Mouse (Mus musculus) liver, adult 2 months (tissue): ENCODE results near the gene Slain2. TPM values are rescaled to one million over a fixed set of nuclear protein-coding genes. Genes with fewer than 3 reads are reported as not detected.

Experiments used
- DNase-seq: peaks from one replicate; pipeline ENCODE4 v3.0.0-alpha.2; 2011; ENCODE audit warnings: low read depth, low spot score; ENCODE audit errors: extremely low read depth
- H3K27ac ChIP-seq: fragments of 200-500 bp; replicated peaks from 2 replicates; pipeline ENCODE4 v1.5.1; 2012; ENCODE audit warnings: low read depth, mild to moderate bottlenecking, control low read depth, inconsistent platforms, low read length; ENCODE audit not compliant: insufficient read depth
- H3K27me3 ChIP-seq: fragments of 200-500 bp; 2 replicates; pipeline ENCODE4 v1.6.1; 2012; ENCODE audit warnings: mild to moderate bottlenecking, moderate library complexity, low read length, inconsistent platforms; ENCODE audit not compliant: control insufficient read depth, insufficient read depth
- H3K36me3 ChIP-seq: fragments of 200-500 bp; 2 replicates; pipeline ENCODE4 v1.6.1; 2012; ENCODE audit warnings: low read length, inconsistent platforms; ENCODE audit not compliant: control insufficient read depth, insufficient read depth
- H3K4me1 ChIP-seq: fragments of 200-500 bp; 2 replicates; pipeline ENCODE4 v1.6.1; 2011; ENCODE audit warnings: low read length; ENCODE audit not compliant: control insufficient read depth, insufficient read depth
- H3K4me3 ChIP-seq: fragments of 200-500 bp; 2 replicates; pipeline ENCODE4 v1.5.1; 2011; ENCODE audit warnings: low read depth, mild to moderate bottlenecking, control low read depth, low read length, moderate library complexity; ENCODE audit not compliant: insufficient read depth
- H3K79me2 ChIP-seq: fragments of 200-500 bp; 2 replicates; pipeline ENCODE4 v1.6.1; 2012; ENCODE audit warnings: inconsistent platforms, mild to moderate bottlenecking, low read length, moderate library complexity; ENCODE audit not compliant: control insufficient read depth, insufficient read depth
- H3K9ac ChIP-seq: fragments of 200-500 bp; 2 replicates; pipeline ENCODE4 v1.6.1; 2012; ENCODE audit warnings: low read depth, mild to moderate bottlenecking, control low read depth, inconsistent platforms, low read length
- CTCF ChIP-seq: fragments of 200-500 bp; IDR thresholded peaks from 2 replicates; pipeline ENCODE4 v1.5.1; 2011; ENCODE audit warnings: low read depth, low read length, control low read depth
- POLR2A ChIP-seq: fragments of 200-500 bp; IDR thresholded peaks from 2 replicates; pipeline ENCODE4 v1.6.1; 2011; ENCODE audit warnings: low read length, control low read depth; ENCODE audit not compliant: insufficient read depth; ENCODE audit errors: extremely low read depth
- WGBS: fragments of 180-500 bp; shearing (Covaris S2); methylation state at CpG from one replicate; pipeline ENCODE4 v1.1.7; 2018; 5-methylcytosine and 5-hydroxymethylcytosine counted together
- polyA plus RNA-seq: library from polyadenylated mRNA; depleted of rRNA; stranded (reverse); fragments of >200 nt; gene quantifications from 2 replicates; pipeline ENCODE4 v1.2.3, GENCODE M21; 2012
- total RNA-seq: library from RNA; depleted of rRNA; stranded (reverse); fragments of >200 nt; gene quantifications from 2 replicates; pipeline ENCODE4 v1.2.3, GENCODE M21; 2014

The Slain2 gene
- total and polyA plus RNA-seq, 2 experiments: 10.3 to 14.0 TPM

DNA sequence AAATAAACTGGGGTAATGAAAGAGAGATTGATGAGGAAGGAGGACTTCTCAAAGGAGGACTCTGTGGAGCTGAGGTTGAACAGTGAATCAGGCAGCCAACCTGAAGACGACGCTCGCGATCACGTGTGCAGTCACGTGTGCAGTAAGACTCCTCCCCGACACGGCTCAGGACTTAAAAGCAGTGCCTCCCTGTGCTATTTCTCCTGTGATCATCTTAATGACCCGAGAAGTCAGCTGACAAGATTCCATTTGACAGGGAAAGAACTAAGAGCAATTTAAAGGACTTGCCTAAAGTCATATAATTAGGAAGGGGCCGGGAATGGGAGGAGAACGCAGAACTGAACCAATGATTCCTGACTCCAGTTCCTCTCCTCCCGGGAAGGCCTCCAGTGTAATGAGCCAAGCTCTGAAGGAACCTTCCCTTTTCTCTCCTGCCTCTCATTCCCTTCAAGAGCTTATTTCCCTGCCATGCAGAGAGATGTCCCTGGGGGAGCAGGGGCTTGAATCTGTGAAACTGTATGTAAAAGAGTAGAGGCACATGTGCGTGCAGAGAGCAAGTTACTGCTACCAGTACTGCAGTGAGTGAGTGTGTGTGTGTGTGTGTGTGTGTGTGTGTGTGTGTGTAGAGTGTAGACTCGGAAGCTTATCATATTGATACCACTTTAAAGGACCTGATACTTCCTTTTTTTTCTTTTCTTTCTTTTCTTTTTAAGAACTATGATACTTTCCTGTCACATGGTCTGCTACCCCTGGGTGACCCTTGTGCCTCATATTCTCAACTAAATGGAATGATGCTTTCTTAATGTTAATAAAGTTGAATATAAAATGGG lies 44.1 kb upstream of the Slain2 start:
- 93% methylated on average over 14 of the region's 14 CpGs for WGBS
- no peak for TF ChIP-seq POLR2A
- TF ChIP-seq CTCF: no peak
- no peak overlapping the region for H3K4me3 ChIP-seq
- peaks cover 4% of the 10 kb centered on the region; the same call in 1 of the 2 replicates for H3K79me2 ChIP-seq
- H3K36me3 ChIP-seq: no peaks in the 10 kb centered on the region
- H3K27ac ChIP-seq: no peak overlapping the region
- H3K9ac ChIP-seq: no peak overlapping the region
- H3K4me1 ChIP-seq: peaks cover 6% of the 10 kb centered on the region; the same call in 1 of the 2 replicates
- DNase-seq: no peak
- no peaks in the 10 kb centered on the region for H3K27me3 ChIP-seq

DNA sequence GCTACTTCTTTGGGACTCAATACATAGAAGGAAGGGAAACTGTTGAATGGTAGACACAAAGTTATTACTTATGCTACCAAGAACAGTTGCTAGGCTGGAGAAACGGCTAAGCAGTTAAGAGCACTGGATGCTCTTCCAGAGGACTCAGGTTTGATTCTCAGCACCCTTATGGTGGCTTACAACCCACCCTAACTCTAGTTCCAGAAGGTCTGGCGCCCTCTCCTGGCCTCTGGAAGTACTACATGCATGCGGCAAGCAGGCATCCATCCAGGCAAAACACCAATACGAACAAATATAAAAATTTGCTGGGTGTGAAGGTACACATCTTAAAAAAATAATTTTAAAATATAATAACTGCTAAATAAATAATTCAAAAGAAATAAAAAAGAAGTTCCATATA lies 43.0 kb upstream of the Slain2 start:
- Histone ChIP-seq H3K36me3 (no peaks in the 10 kb centered on the region), H3K79me2 (no peaks in the 10 kb centered on the region), H3K27me3 (no peaks in the 10 kb centered on the region), H3K4me3 (no peak overlapping the region), H3K27ac (no peak overlapping the region), H3K4me1 (peaks cover 11% of the 10 kb centered on the region; the same call in 1 of the 2 replicates), H3K9ac (no peak overlapping the region)
- 82% methylated on average over 4 of the region's 4 CpGs for WGBS
- TF ChIP-seq CTCF (peak; percentile 54; the same call in 1 of the 2 replicates), POLR2A (no peak)
- DNase-seq: no peak

DNA sequence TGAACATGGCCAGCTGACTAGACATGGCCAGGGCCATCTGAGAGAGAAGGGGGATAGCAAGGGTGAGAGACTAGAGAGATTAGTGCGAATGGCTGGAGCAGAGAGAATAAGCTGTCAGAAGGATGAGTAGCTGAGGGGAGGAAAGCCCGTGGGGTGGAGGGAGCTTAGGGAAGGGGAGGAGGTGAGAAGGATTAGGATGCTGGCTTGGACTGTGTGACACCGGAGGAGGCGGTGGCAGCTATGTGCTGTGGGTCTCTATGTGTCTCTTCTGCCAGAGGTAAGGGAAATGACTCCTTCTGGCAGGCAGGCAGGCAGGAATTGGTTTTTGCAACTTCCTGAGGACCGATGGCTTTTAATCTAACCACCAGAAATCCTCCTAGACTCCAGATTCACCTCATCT lies 34.4 kb upstream of the Slain2 start:
- DNase-seq: no peak
- peaks cover 21% of the 10 kb centered on the region for H3K4me1 ChIP-seq
- no peaks in the 10 kb centered on the region for H3K36me3 ChIP-seq
- H3K4me3 ChIP-seq: no peak overlapping the region
- no peak for TF ChIP-seq POLR2A
- TF ChIP-seq CTCF: no peak
- H3K27ac ChIP-seq: no peak overlapping the region
- no peak overlapping the region for H3K9ac ChIP-seq
- H3K27me3 ChIP-seq: no peaks in the 10 kb centered on the region
- WGBS: 66% methylated on average over 5 of the region's 5 CpGs
- no peaks in the 10 kb centered on the region for H3K79me2 ChIP-seq

DNA sequence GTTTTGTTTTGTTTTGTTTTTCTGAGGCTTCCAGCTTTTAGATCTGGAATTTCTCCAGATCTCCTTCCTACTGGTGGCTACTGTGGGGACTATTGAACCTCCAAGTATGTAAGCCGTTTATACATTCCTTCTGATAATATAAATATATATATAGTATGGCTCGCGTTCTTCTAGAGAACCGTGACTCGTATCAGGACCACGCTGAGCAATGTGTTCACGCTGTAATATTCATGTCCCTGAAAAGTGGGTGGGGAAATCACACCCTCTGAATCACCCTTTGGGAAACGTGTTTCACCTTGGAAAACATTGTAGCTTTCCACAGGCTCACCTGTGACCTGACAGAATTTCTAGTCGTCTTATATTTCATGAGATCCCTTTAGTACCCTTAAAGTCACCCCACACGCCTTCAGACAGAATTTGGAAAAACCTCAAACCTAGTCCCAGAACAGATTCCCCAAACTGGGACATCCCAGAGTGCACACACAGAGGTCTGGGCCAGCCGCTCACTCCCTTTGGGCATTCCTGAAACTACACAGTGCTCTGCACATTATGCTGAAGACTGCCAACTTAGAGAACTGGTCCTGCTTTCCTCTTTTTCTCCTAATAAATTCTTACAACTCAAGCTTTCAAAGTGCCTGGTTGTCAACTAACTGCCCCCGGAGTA lies 32.2 kb upstream of the Slain2 start:
- no peak for DNase-seq
- no peaks in the 10 kb centered on the region for H3K27me3 ChIP-seq
- H3K27ac ChIP-seq: no peak overlapping the region
- 83% methylated on average over 12 of the region's 12 CpGs for WGBS
- TF ChIP-seq POLR2A: no peak
- no peak for TF ChIP-seq CTCF
- no peaks in the 10 kb centered on the region for H3K79me2 ChIP-seq
- H3K9ac ChIP-seq: no peak overlapping the region
- no peak overlapping the region for H3K4me3 ChIP-seq
- no peaks in the 10 kb centered on the region for H3K36me3 ChIP-seq
- peaks cover 10% of the 10 kb centered on the region for H3K4me1 ChIP-seq

DNA sequence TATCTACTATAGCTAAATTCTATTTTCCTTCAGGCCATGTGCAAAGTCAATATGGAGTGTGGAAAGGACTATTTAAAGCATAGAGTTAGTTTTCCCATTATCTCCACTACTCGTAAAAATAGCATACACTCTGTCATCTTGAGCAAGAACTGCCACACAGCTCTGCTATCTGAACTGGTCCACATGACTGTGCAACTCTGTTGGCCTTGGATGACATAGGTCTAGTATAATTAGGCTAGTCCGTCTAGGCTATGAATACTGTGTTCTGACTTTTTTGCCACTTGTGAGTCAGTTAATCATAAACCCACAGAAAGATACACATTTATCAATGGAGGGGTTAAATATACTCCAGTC lies 31.7 kb upstream of the Slain2 start:
- 10% methylated on average over 2 of the region's 2 CpGs for WGBS
- no peak overlapping the region for H3K4me3 ChIP-seq
- peaks cover 9% of the 10 kb centered on the region for H3K4me1 ChIP-seq
- H3K9ac ChIP-seq: no peak overlapping the region
- no peak for TF ChIP-seq CTCF
- no peak for TF ChIP-seq POLR2A
- H3K27ac ChIP-seq: no peak overlapping the region
- H3K79me2 ChIP-seq: no peaks in the 10 kb centered on the region
- H3K27me3 ChIP-seq: no peaks in the 10 kb centered on the region
- peak; percentile 59 for DNase-seq
- H3K36me3 ChIP-seq: no peaks in the 10 kb centered on the region
